Mouse (Mus musculus): ENCODE results near the gene Bmpr1b. TPM values are rescaled to one million over a fixed set of nuclear protein-coding genes. Genes with fewer than 3 reads are reported as not detected.

Gene Bmpr1b
- polyA plus RNA-seq, 1 experiment from 2014 or later = not detected

GRCm38 (mm10) chr3:141791026-141791780 lies 378.0 kb downstream of the Bmpr1b start:
- 76% methylated on average over 8 of the region's 8 CpGs for WGBS (ENCODE audit: insufficient replicate concordance)
- Histone ChIP-seq H3K4me1 (ENCODE audit: insufficient read depth) (no peaks in the 10 kb centered on the region), H3K9ac (replicated peaks) (no peak overlapping the region), H3K9me3 (ENCODE audit: low read length) (no peaks in the 10 kb centered on the region), H3K36me3 (replicated peaks; ENCODE audit: insufficient read depth, low read length) (no peaks in the 10 kb centered on the region), H3K27ac (ENCODE audit: low read depth) (no peak overlapping the region), H3K4me2 (ENCODE audit: low read depth, low read length) (no peak overlapping the region), H3K27me3 (ENCODE audit: insufficient read depth, low read length) (no peaks in the 10 kb centered on the region), H3K4me3 (ENCODE audit: low read depth, low read length) (no peak overlapping the region)
- TF ChIP-seq EP300 (IDR thresholded peaks at IDR 0.05; ENCODE audit: low read depth) = no peak
- no peak for TF ChIP-seq CTCF (IDR thresholded peaks at IDR 0.05; ENCODE audit: low read depth)
- no peak for DNase-seq
- no peak for ATAC-seq

Other genes starting within 250 kb of the Bmpr1b start
- 9.4 and 11.5 TPM in 2 replicates for gene Pdlim5, start 226.3 kb upstream of the Bmpr1b start, polyA plus RNA-seq (2015; fragmentation: Nextera tagmentation; extraction: Ambion mirVana)